Mouse (Mus musculus): ENCODE data around the gene Svs5. TPM values are rescaled to one million over a fixed set of nuclear protein-coding genes. Genes with fewer than 3 reads are reported as not detected.

Gene Svs5
- polyA plus RNA-seq, 1 experiment from 2014 or later = not detected

DNA sequence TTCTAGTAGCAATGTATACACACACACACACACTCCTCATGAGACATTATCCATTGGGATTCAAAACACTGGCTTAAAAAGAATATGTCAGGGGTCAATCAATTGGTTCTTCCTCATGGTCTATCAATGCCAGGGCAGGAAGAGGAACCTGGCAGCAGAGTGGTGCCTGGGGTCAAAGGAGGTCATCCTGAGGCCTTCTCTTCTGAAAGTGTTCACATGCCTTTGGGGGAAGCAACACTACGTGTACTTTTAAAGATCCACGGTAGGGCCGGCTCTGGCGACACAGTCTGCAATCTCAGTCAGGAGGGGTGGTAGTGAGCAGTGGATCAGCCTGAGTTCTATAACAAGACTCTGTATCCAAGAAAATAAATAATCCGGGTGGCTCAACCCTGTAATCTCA lies 27.1 kb downstream of the Svs5 start:
- no peak for TF ChIP-seq CTCF (IDR thresholded peaks at IDR 0.05; ENCODE audit: low read depth)
- H3K9ac ChIP-seq (ENCODE audit: low read depth, low read length) = no peak overlapping the region
- H3K4me1 ChIP-seq (replicated peaks; ENCODE audit: insufficient read depth, low read length) = no peaks in the 10 kb centered on the region
- no peaks in the 10 kb centered on the region for H3K27me3 ChIP-seq (ENCODE audit: insufficient read depth, low read length)
- no peak overlapping the region for H3K4me3 ChIP-seq (replicated peaks; ENCODE audit: low read depth, low read length)
- no peak overlapping the region for H3K27ac ChIP-seq
- DNase-seq (ENCODE audit: low spot score) (no peak), ATAC-seq (replicated peaks; ENCODE audit: low FRiP score, low read depth) (no peak)
- H3K36me3 ChIP-seq (ENCODE audit: insufficient read depth, low read length) = no peaks in the 10 kb centered on the region
- no peak overlapping the region for H3K4me2 ChIP-seq (ENCODE audit: low read length)
- no peaks in the 10 kb centered on the region for H3K9me3 ChIP-seq (replicated peaks; ENCODE audit: low read length)
- 81% methylated on average over 5 of the region's 5 CpGs for WGBS

- H3K4me3 ChIP-seq (replicated peaks; ENCODE audit: low read depth, low read length) = no peak overlapping the region
- H3K9ac ChIP-seq (ENCODE audit: low read depth, low read length) = no peak overlapping the region
- TF ChIP-seq CTCF (IDR thresholded peaks at IDR 0.05; ENCODE audit: low read depth) = no peak
- no peak overlapping the region for H3K4me2 ChIP-seq (ENCODE audit: low read length)
- H3K27ac ChIP-seq = no peak overlapping the region
- 32% methylated on average over 13 of the region's 13 CpGs for WGBS
- H3K9me3 ChIP-seq (replicated peaks; ENCODE audit: low read length) = no peaks in the 10 kb centered on the region
- ATAC-seq (replicated peaks; ENCODE audit: low FRiP score, low read depth) (no peak), DNase-seq (ENCODE audit: low spot score) (no peak)
- no peaks in the 10 kb centered on the region for H3K4me1 ChIP-seq (replicated peaks; ENCODE audit: insufficient read depth, low read length)
- H3K36me3 ChIP-seq (ENCODE audit: insufficient read depth, low read length) = no peaks in the 10 kb centered on the region
- H3K27me3 ChIP-seq (ENCODE audit: insufficient read depth, low read length) = no peaks in the 10 kb centered on the region
Observed at GRCm38 (mm10) chr2:164360974-164361657, 28.6 kb downstream of the Svs5 start.

DNA sequence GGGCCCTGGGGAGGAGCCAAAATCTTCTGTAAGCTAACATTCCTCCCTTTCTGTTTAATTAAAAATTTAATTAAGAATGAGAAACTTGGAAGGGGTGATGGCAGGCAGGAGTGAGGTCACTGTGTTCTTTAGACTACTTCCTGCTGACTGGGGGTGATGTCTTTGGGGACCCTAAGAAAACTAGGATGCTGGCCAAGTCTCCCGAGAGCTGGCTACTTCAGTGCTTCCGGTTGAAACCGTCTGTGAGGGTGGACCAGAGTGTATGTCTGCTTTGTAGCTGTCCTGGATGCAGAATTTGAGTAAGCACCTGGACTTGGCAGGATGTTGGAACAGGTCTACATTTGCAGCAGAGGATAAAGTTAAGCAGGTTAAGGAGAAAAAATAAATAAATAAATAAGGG lies 34.4 kb downstream of the Svs5 start:
- DNase-seq (ENCODE audit: low spot score) (no peak), ATAC-seq (replicated peaks; ENCODE audit: low FRiP score, low read depth) (no peak)
- Histone ChIP-seq H3K27me3 (ENCODE audit: insufficient read depth, low read length) (no peaks in the 10 kb centered on the region), H3K9me3 (replicated peaks; ENCODE audit: low read length) (no peaks in the 10 kb centered on the region), H3K4me3 (replicated peaks; ENCODE audit: low read depth, low read length) (no peak overlapping the region), H3K36me3 (ENCODE audit: insufficient read depth, low read length) (no peaks in the 10 kb centered on the region), H3K9ac (ENCODE audit: low read depth, low read length) (no peak overlapping the region), H3K4me2 (ENCODE audit: low read length) (no peak overlapping the region), H3K4me1 (replicated peaks; ENCODE audit: insufficient read depth, low read length) (no peaks in the 10 kb centered on the region), H3K27ac (no peak overlapping the region)
- 42% methylated on average over 3 of the region's 3 CpGs for WGBS
- TF ChIP-seq CTCF (IDR thresholded peaks at IDR 0.05; ENCODE audit: low read depth) = no peak

GRCm38 (mm10) chr2:164368620-164369105 lies 36.1 kb downstream of the Svs5 start:
- Histone ChIP-seq H3K27ac (no peak overlapping the region), H3K4me2 (ENCODE audit: low read length) (no peak overlapping the region), H3K27me3 (ENCODE audit: insufficient read depth, low read length) (no peaks in the 10 kb centered on the region), H3K9me3 (replicated peaks; ENCODE audit: low read length) (no peaks in the 10 kb centered on the region), H3K36me3 (ENCODE audit: insufficient read depth, low read length) (no peaks in the 10 kb centered on the region), H3K9ac (ENCODE audit: low read depth, low read length) (no peak overlapping the region), H3K4me3 (replicated peaks; ENCODE audit: low read depth, low read length) (no peak overlapping the region), H3K4me1 (replicated peaks; ENCODE audit: insufficient read depth, low read length) (no peaks in the 10 kb centered on the region)
- DNase-seq (ENCODE audit: low spot score) (no peak), ATAC-seq (replicated peaks; ENCODE audit: low FRiP score, low read depth) (no peak)
- WGBS = 80% methylated on average over 6 of the region's 6 CpGs
- TF ChIP-seq CTCF (IDR thresholded peaks at IDR 0.05; ENCODE audit: low read depth) = no peak

GRCm38 (mm10) chr2:164371371-164371770 lies 38.8 kb downstream of the Svs5 start:
- TF ChIP-seq CTCF (IDR thresholded peaks at IDR 0.05; ENCODE audit: low read depth) = no peak
- H3K4me3 ChIP-seq (replicated peaks; ENCODE audit: low read depth, low read length) = no peak overlapping the region
- DNase-seq (ENCODE audit: low spot score) (no peak), ATAC-seq (replicated peaks; ENCODE audit: low FRiP score, low read depth) (no peak)
- no peaks in the 10 kb centered on the region for H3K36me3 ChIP-seq (ENCODE audit: insufficient read depth, low read length)
- H3K27ac ChIP-seq = no peak overlapping the region
- no peaks in the 10 kb centered on the region for H3K4me1 ChIP-seq (replicated peaks; ENCODE audit: insufficient read depth, low read length)
- no peaks in the 10 kb centered on the region for H3K27me3 ChIP-seq (ENCODE audit: insufficient read depth, low read length)
- H3K9me3 ChIP-seq (replicated peaks; ENCODE audit: low read length) = no peaks in the 10 kb centered on the region
- no peak overlapping the region for H3K9ac ChIP-seq (ENCODE audit: low read depth, low read length)
- H3K4me2 ChIP-seq (ENCODE audit: low read length) = no peak overlapping the region
- WGBS = 85% methylated on average over 3 of the region's 3 CpGs

DNA sequence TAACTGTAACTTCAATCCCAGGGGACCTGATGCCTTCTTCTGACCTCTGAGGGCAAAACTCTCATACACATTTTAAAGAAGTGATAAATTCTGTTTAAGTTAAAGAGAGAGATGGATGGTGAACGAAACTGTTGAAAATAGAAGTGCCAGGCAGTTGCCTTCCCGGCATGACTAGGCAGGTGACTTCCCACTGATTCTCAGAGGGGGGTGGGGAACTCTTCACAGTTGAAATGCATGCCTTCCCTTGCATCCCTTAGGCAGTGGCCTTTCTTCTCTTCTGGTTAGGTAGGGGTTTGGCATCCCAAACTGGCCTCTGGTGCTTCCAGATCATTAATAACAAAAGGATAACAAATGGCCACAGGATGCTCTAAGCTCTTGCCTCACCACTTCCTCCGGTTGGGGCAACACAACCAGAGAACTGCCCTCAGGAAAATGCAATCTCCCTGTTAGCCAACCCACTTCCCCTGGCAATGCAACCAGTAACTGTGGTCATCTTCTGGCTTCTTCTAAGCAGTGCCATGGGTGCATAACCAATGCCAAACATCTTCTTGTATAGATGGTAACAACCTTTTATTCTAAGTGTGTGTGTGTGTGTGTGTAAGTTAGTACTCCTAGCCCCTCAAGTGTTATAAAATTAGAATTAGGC lies 40.0 kb downstream of the Svs5 start:
- Histone ChIP-seq H3K4me3 (replicated peaks; ENCODE audit: low read depth, low read length) (no peak overlapping the region), H3K9me3 (replicated peaks; ENCODE audit: low read length) (no peaks in the 10 kb centered on the region), H3K4me1 (replicated peaks; ENCODE audit: insufficient read depth, low read length) (no peaks in the 10 kb centered on the region), H3K4me2 (ENCODE audit: low read length) (no peak overlapping the region), H3K27ac (no peak overlapping the region), H3K9ac (ENCODE audit: low read depth, low read length) (no peak overlapping the region), H3K27me3 (ENCODE audit: insufficient read depth, low read length) (no peaks in the 10 kb centered on the region), H3K36me3 (ENCODE audit: insufficient read depth, low read length) (no peaks in the 10 kb centered on the region)
- ATAC-seq (replicated peaks; ENCODE audit: low FRiP score, low read depth) = no peak
- DNase-seq (ENCODE audit: low spot score) = no peak
- TF ChIP-seq CTCF (IDR thresholded peaks at IDR 0.05; ENCODE audit: low read depth) = no peak
- 16% methylated on average over 3 of the region's 3 CpGs for WGBS

Measured in kidney, postnatal 0 days (tissue).